17 mouse cellular contexts compared by ENCODE assay signal in the genomic region with DNA sequence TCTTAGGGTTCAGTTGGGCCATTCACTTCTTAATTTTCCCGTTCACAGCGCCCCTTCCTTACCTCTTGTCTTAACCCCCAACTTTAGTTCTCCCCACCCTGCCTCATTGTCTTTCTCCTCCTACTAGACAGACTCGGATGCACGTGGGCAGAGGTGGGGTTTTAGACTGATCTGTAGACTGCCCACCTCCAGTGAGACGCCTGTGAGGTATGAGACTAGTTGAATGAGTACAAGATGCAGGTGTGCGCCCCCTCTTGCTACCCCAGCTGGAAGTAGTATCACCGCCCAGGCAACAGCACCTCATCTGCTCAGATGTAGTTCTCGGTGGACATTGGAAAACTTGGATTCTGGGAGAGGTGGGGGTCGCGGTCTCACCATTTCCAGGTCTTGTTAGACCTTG.
A peak's percentile ranks its signal among the peaks of the same experiment; 100 is the strongest.
DNase-seq lines count a peak whose midpoint lies in the region; ATAC-seq and TF ChIP-seq lines count a peak whose summit lies in the region.
"Had no signal": no experiment of that assay in that cellular context is flagged by ENCODE, and none has a peak within 500 bp of the region (broad histone marks: within the 10 kb centered on the region; RNA-seq: fewer than 3 reads in every experiment).

No protein-coding gene starts in this region.

- H3K4me1 ChIP-seq in heart, embryonic 11.5 days (ENCODE audit: control insufficient read depth, insufficient read depth, low read length): peaks cover 46% of the 10 kb centered on the region
- H3K4me1 ChIP-seq in kidney, embryonic 15.5 days: peaks cover 51% of the 10 kb centered on the region
- H3K4me1 ChIP-seq in stomach, embryonic 14.5 days (ENCODE audit: control insufficient read depth, insufficient read depth, low read length): peaks cover 21% of the 10 kb centered on the region
- no peaks in the 10 kb centered on the region for H3K4me1 ChIP-seq in stomach, postnatal 0 days (replicated peaks; ENCODE audit: control insufficient read depth, insufficient read depth)
- H3K4me1 ChIP-seq in stomach, embryonic 15.5 days: peaks cover 15% of the 10 kb centered on the region

- no peak overlapping the region for H3K4me3 ChIP-seq in heart, embryonic 11.5 days (ENCODE audit: low read depth, low read length)
- no peak overlapping the region for H3K4me3 ChIP-seq in kidney, embryonic 15.5 days (replicated peaks)
- no peak overlapping the region for H3K4me3 ChIP-seq in stomach, embryonic 14.5 days (ENCODE audit: low read depth, low read length)
- no peak overlapping the region for H3K4me3 ChIP-seq in stomach, postnatal 0 days (ENCODE audit: low read depth, low read length)
- no peak overlapping the region for H3K4me3 ChIP-seq in stomach, embryonic 15.5 days (replicated peaks)
- H3K4me3 ChIP-seq: gastrocnemius, adult 2 months; limb, embryonic 15.5 days had no signal

- 0 out of 2 replicates have a peak overlapping the region, but pooled peaks have one; percentile 3 for H3K27ac ChIP-seq in heart, embryonic 11.5 days (ENCODE audit: low read depth, low read length)
- peak overlapping the region; percentile 81 for H3K27ac ChIP-seq in kidney, embryonic 15.5 days
- H3K27ac ChIP-seq in stomach, embryonic 14.5 days (ENCODE audit: low read length): peak overlapping the region; percentile 28; the same call in 1 of the 2 replicates
- H3K27ac ChIP-seq in stomach, postnatal 0 days (replicated peaks): no peak overlapping the region
- H3K27ac ChIP-seq in stomach, embryonic 15.5 days: peak overlapping the region; percentile 51
- H3K27ac ChIP-seq: gastrocnemius, adult 2 months; limb, embryonic 15.5 days; macrophage had no signal

- no peak for TF ChIP-seq EP300 in stomach, postnatal 0 days (optimal IDR thresholded peaks at IDR 0.05)

- TF ChIP-seq CTCF in stomach, postnatal 0 days (IDR thresholded peaks at IDR 0.05; ENCODE audit: low read depth): no peak

- H3K36me3 ChIP-seq in heart, embryonic 11.5 days (ENCODE audit: control insufficient read depth, insufficient read depth, low read length): no peaks in the 10 kb centered on the region
- H3K36me3 ChIP-seq in kidney, embryonic 15.5 days: no peaks in the 10 kb centered on the region
- no peaks in the 10 kb centered on the region for H3K36me3 ChIP-seq in stomach, embryonic 14.5 days (ENCODE audit: control insufficient read depth, insufficient read depth, low read length)
- no peaks in the 10 kb centered on the region for H3K36me3 ChIP-seq in stomach, postnatal 0 days (ENCODE audit: control insufficient read depth, insufficient read depth, low read length)
- H3K36me3 ChIP-seq in stomach, embryonic 15.5 days: no peaks in the 10 kb centered on the region
- H3K36me3 ChIP-seq: limb, embryonic 15.5 days had no signal

- H3K9ac ChIP-seq in heart, embryonic 11.5 days (ENCODE audit: low read depth, low read length): no peak overlapping the region
- no peak overlapping the region for H3K9ac ChIP-seq in kidney, embryonic 15.5 days
- H3K9ac ChIP-seq in stomach, embryonic 14.5 days (replicated peaks; ENCODE audit: low read depth, low read length): no peak overlapping the region
- H3K9ac ChIP-seq in stomach, postnatal 0 days (ENCODE audit: low read length): no peak overlapping the region
- no peak overlapping the region for H3K9ac ChIP-seq in stomach, embryonic 15.5 days
- H3K9ac ChIP-seq: limb, embryonic 15.5 days had no signal

- H3K27me3 ChIP-seq in heart, embryonic 11.5 days (ENCODE audit: control insufficient read depth, insufficient read depth, low read length): no peaks in the 10 kb centered on the region
- H3K27me3 ChIP-seq in kidney, embryonic 15.5 days: 0 out of 2 replicates have a peak, but pooled peaks cover 3% of the 10 kb centered on the region
- no peaks in the 10 kb centered on the region for H3K27me3 ChIP-seq in stomach, embryonic 14.5 days (ENCODE audit: control insufficient read depth, insufficient read depth, low read length)
- H3K27me3 ChIP-seq in stomach, postnatal 0 days (ENCODE audit: control insufficient read depth, insufficient read depth, low read length): no peaks in the 10 kb centered on the region
- no peaks in the 10 kb centered on the region for H3K27me3 ChIP-seq in stomach, embryonic 15.5 days (replicated peaks)
- H3K27me3 ChIP-seq: limb, embryonic 15.5 days had no signal

- 58% methylated on average over 10 of the region's 10 CpGs for WGBS in heart, embryonic 11.5 days (ENCODE audit: insufficient replicate concordance)
- 75% methylated on average over 10 of the region's 10 CpGs for WGBS in kidney, embryonic 15.5 days
- 69% methylated on average over 10 of the region's 10 CpGs for WGBS in stomach, embryonic 14.5 days
- WGBS in stomach, postnatal 0 days: 90% methylated on average over 10 of the region's 10 CpGs
- 77% methylated on average over 10 of the region's 10 CpGs for WGBS in stomach, embryonic 15.5 days

- ATAC-seq in heart, embryonic 11.5 days (replicated peaks; ENCODE audit: insufficient number of reproducible peaks, low FRiP score, low TSS enrichment): no peak
- ATAC-seq in kidney, embryonic 15.5 days (replicated peaks; ENCODE audit: low FRiP score): no peak
- no peak for ATAC-seq in stomach, embryonic 14.5 days (ENCODE audit: insufficient number of reproducible peaks, insufficient read depth, low FRiP score, low read depth)
- ATAC-seq in stomach, postnatal 0 days (ENCODE audit: low FRiP score, low TSS enrichment): no peak
- ATAC-seq in stomach, embryonic 15.5 days (ENCODE audit: insufficient read depth, low FRiP score, low read depth): no peak
- ATAC-seq: activated CD4-positive, CD25-positive, alpha-beta regulatory T cell, adult 4 months; forebrain, embryonic 16.5 days; hindbrain, embryonic 16.5 days had no signal

- no peaks in the 10 kb centered on the region for H3K9me3 ChIP-seq in heart, embryonic 11.5 days (replicated peaks; ENCODE audit: control insufficient read depth, low read length)
- H3K9me3 ChIP-seq in kidney, embryonic 15.5 days (replicated peaks): no peaks in the 10 kb centered on the region
- H3K9me3 ChIP-seq in stomach, embryonic 14.5 days (ENCODE audit: control insufficient read depth, low read depth, low read length): no peaks in the 10 kb centered on the region
- H3K9me3 ChIP-seq in stomach, postnatal 0 days (ENCODE audit: control insufficient read depth, low read length): no peaks in the 10 kb centered on the region
- H3K9me3 ChIP-seq in stomach, embryonic 15.5 days: no peaks in the 10 kb centered on the region
- H3K9me3 ChIP-seq: limb, embryonic 15.5 days had no signal

- H3K4me2 ChIP-seq in heart, embryonic 11.5 days: no peak overlapping the region; the same call in 1 of the 2 replicates
- peak overlapping the region; percentile 38; the same call in 1 of the 2 replicates for H3K4me2 ChIP-seq in kidney, embryonic 15.5 days
- H3K4me2 ChIP-seq in stomach, embryonic 14.5 days (replicated peaks; ENCODE audit: low read depth, low read length): no peak overlapping the region
- no peak overlapping the region for H3K4me2 ChIP-seq in stomach, postnatal 0 days (replicated peaks; ENCODE audit: low read depth)
- no peak overlapping the region for H3K4me2 ChIP-seq in stomach, embryonic 15.5 days

- DNase-seq in heart, adult 8-10 months (ENCODE audit: low spot score): no peak
- no peak for DNase-seq in kidney, adult 9 months
- no peak for DNase-seq in stomach, postnatal 0 days (ENCODE audit: low spot score)
- no peak for DNase-seq in adrenal gland, postnatal 4 days (ENCODE audit: low spot score in 2 of 2)
- DNase-seq: cerebellum, adult 9-11 months; gastrocnemius, adult 2 months; kidney, postnatal 36 days; midbrain, embryonic 14.5 days had no signal
